Mouse (Mus musculus): ENCODE results near the gene Mbnl2.

DNA sequence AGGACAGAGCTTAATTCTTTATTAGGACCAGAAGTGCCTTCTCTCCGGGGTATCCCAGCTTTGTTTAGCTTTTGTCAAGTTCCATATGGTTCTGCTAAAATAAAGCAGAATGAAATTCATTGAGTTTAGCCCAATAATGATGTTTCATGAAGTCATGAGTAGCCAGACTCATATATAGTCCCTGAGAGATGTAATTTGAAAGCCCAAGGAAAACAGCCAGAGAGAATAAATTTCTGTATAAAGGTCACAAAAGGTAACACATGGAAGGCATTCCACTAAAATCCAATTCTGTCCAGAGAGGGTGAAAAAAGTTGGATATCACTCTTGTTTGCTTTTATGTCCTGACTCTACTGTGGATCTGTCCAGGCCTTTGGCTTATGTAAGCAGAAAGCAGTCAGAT lies 159.4 kb downstream of the Mbnl2 start:
- TF ChIP-seq CTCF (IDR thresholded peaks at IDR 0.05 in 2 of 3, conservative IDR thresholded peaks at IDR 0.05 in 1 of 3; ENCODE audit: control insufficient read depth in 1 of 3, insufficient read depth in 1 of 3, low read depth in 2 of 3, low read length in 3 of 3, poor library complexity in 1 of 3, severe bottlenecking in 1 of 3) (no peak), HCFC1 (IDR thresholded peaks at IDR 0.05; ENCODE audit: low read depth, low read length) (no peak), CHD2 (IDR thresholded peaks at IDR 0.05; ENCODE audit: low read length) (no peak), ZNF384 (IDR thresholded peaks at IDR 0.05; ENCODE audit: low read depth, low read length) (no peak), POLR2A (IDR thresholded peaks at IDR 0.05; ENCODE audit: control insufficient read depth in 1 of 2, insufficient read depth in 1 of 2, low read depth in 1 of 2, low read length in 2 of 2, poor library complexity in 1 of 2) (no peak)

All from MEL (cell line).